Mouse (Mus musculus): ENCODE results near the gene Unc13d. TPM values are rescaled to one million over a fixed set of nuclear protein-coding genes. Genes with fewer than 3 reads are reported as not detected.

Gene Unc13d
- polyA plus RNA-seq, 1 experiment from 2014 or later = 2.0 TPM

Other genes with a start within 250 kb of the Unc13d start
- gene Myo15b, start 219.6 kb downstream of the Unc13d start, polyA plus RNA-seq (2014; fragmentation: Nextera tagmentation; extraction: Ambion mirVana) = 0.08 and 0.54 TPM in 2 replicates
- 16.5 and 20.2 TPM in 2 replicates for gene Smim5, start 178.0 kb downstream of the Unc13d start, polyA plus RNA-seq (2014; fragmentation: Nextera tagmentation; extraction: Ambion mirVana)
- 0.71 and 1.4 TPM in 2 replicates for gene Smim6, start 165.9 kb downstream of the Unc13d start, polyA plus RNA-seq (2014; fragmentation: Nextera tagmentation; extraction: Ambion mirVana)
- 30.2 and 36.6 TPM in 2 replicates for gene Sap30bp, start 144.7 kb downstream of the Unc13d start, polyA plus RNA-seq (2014; fragmentation: Nextera tagmentation; extraction: Ambion mirVana)
- 13.3 TPM in 2 replicates for gene Recql5, start 144.5 kb downstream of the Unc13d start, polyA plus RNA-seq (2014; fragmentation: Nextera tagmentation; extraction: Ambion mirVana)
- 10.7 and 11.0 TPM in 2 replicates for gene Itgb4, start 103.3 kb downstream of the Unc13d start, polyA plus RNA-seq (2014; fragmentation: Nextera tagmentation; extraction: Ambion mirVana)
- 140 and 164 TPM in 2 replicates for gene Galk1, start 65.2 kb downstream of the Unc13d start, polyA plus RNA-seq (2014; fragmentation: Nextera tagmentation; extraction: Ambion mirVana)
- 1,358 and 1,723 TPM in 2 replicates for gene H3f3b, start 50.0 kb downstream of the Unc13d start, polyA plus RNA-seq (2014; fragmentation: Nextera tagmentation; extraction: Ambion mirVana)
- gene Unk, start 47.6 kb downstream of the Unc13d start, polyA plus RNA-seq (2014; fragmentation: Nextera tagmentation; extraction: Ambion mirVana) = 25.1 and 30.3 TPM in 2 replicates
- gene Wbp2, start 9.0 kb upstream of the Unc13d start, polyA plus RNA-seq (2014; fragmentation: Nextera tagmentation; extraction: Ambion mirVana) = 69.0 and 74.9 TPM in 2 replicates
- gene Trim47, start 49.2 kb upstream of the Unc13d start, polyA plus RNA-seq (2014; fragmentation: Nextera tagmentation; extraction: Ambion mirVana) = 25.6 and 29.0 TPM in 2 replicates
- 2.9 and 3.2 TPM in 2 replicates for gene Trim65, start 53.2 kb upstream of the Unc13d start, polyA plus RNA-seq (2014; fragmentation: Nextera tagmentation; extraction: Ambion mirVana)
- 76.4 and 81.3 TPM in 2 replicates for gene Mrpl38, start 60.9 kb upstream of the Unc13d start, polyA plus RNA-seq (2014; fragmentation: Nextera tagmentation; extraction: Ambion mirVana)
- gene Fbf1, start 90.2 kb upstream of the Unc13d start, polyA plus RNA-seq (2014; fragmentation: Nextera tagmentation; extraction: Ambion mirVana) = 27.7 and 28.5 TPM in 2 replicates
- gene Ten1, start 120.9 kb upstream of the Unc13d start, polyA plus RNA-seq (2014; fragmentation: Nextera tagmentation; extraction: Ambion mirVana) = 59.8 and 64.1 TPM in 2 replicates
- gene Acox1, start 121.1 kb upstream of the Unc13d start, polyA plus RNA-seq (2014; fragmentation: Nextera tagmentation; extraction: Ambion mirVana) = 29.8 and 30.8 TPM in 2 replicates
- 9.5 and 10.1 TPM in 2 replicates for gene Evpl, start 160.1 kb upstream of the Unc13d start, polyA plus RNA-seq (2014; fragmentation: Nextera tagmentation; extraction: Ambion mirVana)
- 91.9 and 92.5 TPM in 2 replicates for gene Srp68, start 196.3 kb upstream of the Unc13d start, polyA plus RNA-seq (2014; fragmentation: Nextera tagmentation; extraction: Ambion mirVana)
- gene Galr2, start 203.0 kb upstream of the Unc13d start, polyA plus RNA-seq (2014; fragmentation: Nextera tagmentation; extraction: Ambion mirVana) = 0.29 and 0.60 TPM in 2 replicates
- gene Exoc7, start 229.3 kb upstream of the Unc13d start, polyA plus RNA-seq (2014; fragmentation: Nextera tagmentation; extraction: Ambion mirVana) = 60.5 and 71.2 TPM in 2 replicates